8 mouse cellular contexts compared by ENCODE assay signal in the genomic region with DNA sequence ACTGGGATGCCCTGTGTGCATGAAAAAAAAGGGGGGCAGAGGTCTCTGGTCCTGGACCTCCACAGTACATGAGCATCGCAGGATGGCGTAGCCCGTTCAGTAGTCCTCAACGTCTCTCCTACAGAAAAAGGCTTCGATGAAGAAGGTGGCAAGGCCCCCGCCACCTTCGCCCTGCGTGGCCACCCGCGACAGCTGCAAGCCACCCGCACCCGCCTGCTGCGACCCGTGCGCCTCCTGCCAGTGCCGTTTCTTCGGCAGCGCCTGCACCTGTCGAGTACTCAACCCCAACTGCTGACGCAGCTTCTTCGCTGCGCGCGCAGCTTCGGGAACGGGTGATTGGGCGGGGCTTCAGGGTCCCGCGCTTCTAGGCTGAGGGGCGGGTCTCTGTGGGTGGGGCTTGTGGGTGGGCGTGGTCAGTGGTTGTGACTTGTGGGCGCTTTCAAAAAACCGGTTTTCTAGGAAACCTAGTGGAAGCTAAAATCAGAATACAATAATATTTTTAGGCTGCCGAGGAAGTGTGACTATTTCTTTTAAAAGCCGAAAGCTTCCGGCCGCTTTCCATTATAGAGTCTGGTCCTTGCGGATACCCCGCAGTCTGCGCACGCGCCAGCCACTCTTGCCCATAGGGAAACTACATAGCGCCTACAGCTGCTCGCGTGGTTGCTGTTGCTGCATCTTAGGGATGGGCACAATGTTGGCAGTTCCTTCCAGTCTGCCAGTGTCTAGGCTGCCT. TPM values are rescaled to one million over a fixed set of nuclear protein-coding genes. Genes with fewer than 3 reads are reported as not detected.
DNase-seq lines count a peak whose midpoint lies in the region; ATAC-seq and TF ChIP-seq lines count a peak whose summit lies in the region.

No protein-coding gene starts in this region.

- H3K36me3 ChIP-seq in MEL (ENCODE audit: control insufficient read depth in 1 of 2, insufficient read depth in 2 of 2, low read length in 2 of 2): peaks cover 0 to 15% of the 10 kb centered on the region in 2 experiments; a peak in 2 of 4 replicates
- H3K36me3 ChIP-seq in hindbrain, embryonic 10.5 days: no peaks in the 10 kb centered on the region
- H3K36me3 ChIP-seq in lung, postnatal 0 days (ENCODE audit: insufficient read depth, low read length): no peaks in the 10 kb centered on the region

- DNase-seq in MEL (ENCODE audit: low read depth, low spot score): peak; percentile 94
- peak; percentile 95 to 96 for DNase-seq in cerebellum, adult 2 months
- peak; percentile 97 for DNase-seq in forelimb bud, embryonic 11.5 days (ENCODE audit: low read depth, low spot score)
- peak; percentile 96 for DNase-seq in hindbrain, embryonic 10.5 days (ENCODE audit: low spot score)
- peak; percentile 93 for DNase-seq in layer of hippocampus, adult 9-11 months
- peak; percentile 96 for DNase-seq in lung, postnatal 0 days (ENCODE audit: low spot score)
- peak; percentile 94 for DNase-seq in ovary, postnatal 14 days (ENCODE audit: low spot score)
- DNase-seq in thymus, postnatal 14 days: peak; percentile 99

- no peaks in the 10 kb centered on the region for H3K9me3 ChIP-seq in MEL (replicated peaks; ENCODE audit: insufficient read depth, low read length)
- no peaks in the 10 kb centered on the region for H3K9me3 ChIP-seq in hindbrain, embryonic 10.5 days
- no peaks in the 10 kb centered on the region for H3K9me3 ChIP-seq in lung, postnatal 0 days (ENCODE audit: low read length)

- peak overlapping the region; percentile 88 for H3K9ac ChIP-seq in MEL (ENCODE audit: control insufficient read depth, low read depth, low read length, poor library complexity, severe bottlenecking)
- H3K9ac ChIP-seq in lung, postnatal 0 days (replicated peaks; ENCODE audit: low read depth): no peak overlapping the region

- peaks cover 2% of the 10 kb centered on the region; the same call in 1 of the 2 replicates for H3K79me2 ChIP-seq in MEL (ENCODE audit: control insufficient read depth, insufficient read depth, low read length, poor library complexity)

- no peak for TF ChIP-seq RAD21 in MEL (IDR thresholded peaks at IDR 0.05; ENCODE audit: low read depth, low read length)

- peak; percentile 94 for ATAC-seq in lung, postnatal 0 days

- no peak for TF ChIP-seq CTCF in MEL (IDR thresholded peaks at IDR 0.05 in 2 of 3, conservative IDR thresholded peaks at IDR 0.05 in 1 of 3; ENCODE audit: control insufficient read depth in 1 of 3, insufficient read depth in 1 of 3, low read depth in 2 of 3, low read length in 3 of 3, poor library complexity in 1 of 3, severe bottlenecking in 1 of 3)
- no peak for TF ChIP-seq CTCF in cerebellum, adult 2 months (IDR thresholded peaks at IDR 0.05; ENCODE audit: borderline replicate concordance, insufficient read depth, low read depth, low read length)
- peak; percentile 16; the same call in 1 of the 2 replicates for TF ChIP-seq CTCF in lung, postnatal 0 days (IDR thresholded peaks at IDR 0.05)

- peak overlapping the region; percentile 83 for H3K27ac ChIP-seq in MEL (ENCODE audit: control insufficient read depth, low read depth, low read length)
- H3K27ac ChIP-seq in cerebellum, adult 2 months (ENCODE audit: insufficient read depth, low read length): peak overlapping the region; percentile 95
- peak overlapping the region; percentile 91 for H3K27ac ChIP-seq in hindbrain, embryonic 10.5 days
- peak overlapping the region; percentile 63 for H3K27ac ChIP-seq in lung, postnatal 0 days (ENCODE audit: low read length)

- H3K27me3 ChIP-seq in MEL (ENCODE audit: control insufficient read depth in 1 of 2, insufficient read depth in 2 of 2, low read length in 2 of 2): no peaks in the 10 kb centered on the region
- no peaks in the 10 kb centered on the region for H3K27me3 ChIP-seq in cerebellum, adult 2 months (ENCODE audit: control insufficient read depth, insufficient read depth, low read length)
- no peaks in the 10 kb centered on the region for H3K27me3 ChIP-seq in hindbrain, embryonic 10.5 days (ENCODE audit: insufficient read depth, poor library complexity, severe bottlenecking)
- no peaks in the 10 kb centered on the region for H3K27me3 ChIP-seq in lung, postnatal 0 days (replicated peaks; ENCODE audit: insufficient read depth, low read length)

- TF ChIP-seq POLR2A in MEL (IDR thresholded peaks at IDR 0.05; ENCODE audit: control insufficient read depth in 1 of 2, insufficient read depth in 1 of 2, low read depth in 1 of 2, low read length in 2 of 2, poor library complexity in 1 of 2): peak; percentile 94 to 97
- peak; percentile 100 for TF ChIP-seq POLR2A in cerebellum, adult 2 months (IDR thresholded peaks at IDR 0.05; ENCODE audit: borderline replicate concordance, insufficient read depth, low read length)

- H3K4me1 ChIP-seq in MEL (ENCODE audit: control insufficient read depth in 1 of 2, insufficient read depth in 2 of 2, low read length in 2 of 2): peaks cover 7 to 8% of the 10 kb centered on the region in 2 experiments
- peaks cover 5% of the 10 kb centered on the region; the same call in 1 of the 2 replicates for H3K4me1 ChIP-seq in cerebellum, adult 2 months (ENCODE audit: control insufficient read depth, insufficient read depth, low read length)
- peaks cover 16% of the 10 kb centered on the region for H3K4me1 ChIP-seq in hindbrain, embryonic 10.5 days (replicated peaks)
- peaks cover 5% of the 10 kb centered on the region; the same call in 1 of the 2 replicates for H3K4me1 ChIP-seq in lung, postnatal 0 days (ENCODE audit: insufficient read depth, low read depth, low read length)

- peak in 1 of 2 experiments; percentile 23; a peak in 1 of 4 replicates for TF ChIP-seq EP300 in MEL (IDR thresholded peaks at IDR 0.05; ENCODE audit: low read depth in 1 of 2, low read length in 2 of 2)
- TF ChIP-seq EP300 in lung, postnatal 0 days (IDR thresholded peaks at IDR 0.05): peak; percentile 18; the same call in 1 of the 2 replicates

- H3K4me3 ChIP-seq in MEL (ENCODE audit: control insufficient read depth in 1 of 2, insufficient read depth in 1 of 2, low read depth in 2 of 2, low read length in 2 of 2): peak overlapping the region; percentile 68 to 91
- H3K4me3 ChIP-seq in cerebellum, adult 2 months (replicated peaks; ENCODE audit: insufficient read depth, low read depth, low read length): peak overlapping the region; percentile 78
- H3K4me3 ChIP-seq in hindbrain, embryonic 10.5 days: peak overlapping the region; percentile 55
- H3K4me3 ChIP-seq in lung, postnatal 0 days (ENCODE audit: low read depth, low read length): peak overlapping the region; percentile 45

- peak overlapping the region; percentile 82 for H3K4me2 ChIP-seq in lung, postnatal 0 days (replicated peaks; ENCODE audit: low read depth, low read length)

- 0% methylated on average over 45 of the region's 45 CpGs for WGBS in cerebellum, adult 2 months
- 1% methylated on average over 45 of the region's 45 CpGs for WGBS in hindbrain, embryonic 10.5 days
- WGBS in lung, postnatal 0 days: 1% methylated on average over 45 of the region's 45 CpGs

TF ChIP-seq in MEL, 35 proteins besides CTCF, POLR2A, EP300 and RAD21 (continues in another document):
- TF ChIP-seq JUND (IDR thresholded peaks at IDR 0.05; ENCODE audit: low read depth, low read length): no peak
- peak; percentile 96 for TF ChIP-seq ZMIZ1 (IDR thresholded peaks at IDR 0.05; ENCODE audit: low read depth, low read length)
- TF ChIP-seq MYC (IDR thresholded peaks at IDR 0.05; ENCODE audit: low read depth, low read length): peak; percentile 37
- peak; percentile 66 for TF ChIP-seq TBP (IDR thresholded peaks at IDR 0.05; ENCODE audit: low read depth, low read length)
- no peak for TF ChIP-seq BHLHE40 (IDR thresholded peaks at IDR 0.05; ENCODE audit: borderline replicate concordance, low read depth, low read length)
- peak; percentile 89 for TF ChIP-seq MAFK (IDR thresholded peaks at IDR 0.05; ENCODE audit: borderline replicate concordance, low read depth, low read length)
- TF ChIP-seq KAT2A (conservative IDR thresholded peaks at IDR 0.05; ENCODE audit: low read depth, low read length): no peak; the same call in 1 of the 2 replicates
- no peak for TF ChIP-seq CHD1 (IDR thresholded peaks at IDR 0.05; ENCODE audit: low read depth, low read length)
- TF ChIP-seq HCFC1 (IDR thresholded peaks at IDR 0.05; ENCODE audit: low read depth, low read length): peak; percentile 73
- no peak for TF ChIP-seq RCOR1 (IDR thresholded peaks at IDR 0.05; ENCODE audit: low read depth, low read length)
- peak; percentile 98 for TF ChIP-seq POLR2AphosphoS2 (IDR thresholded peaks at IDR 0.05; ENCODE audit: low read length)
- peak; percentile 77 for TF ChIP-seq MXI1 (IDR thresholded peaks at IDR 0.05; ENCODE audit: low read depth, low read length)
- TF ChIP-seq USF1 (IDR thresholded peaks at IDR 0.05; ENCODE audit: low read depth, low read length): no peak
- no peak for TF ChIP-seq MEF2A (IDR thresholded peaks at IDR 0.05; ENCODE audit: extremely low read depth, insufficient replicate concordance, low read depth, low read length, poor library complexity, severe bottlenecking)
- TF ChIP-seq TAL1 (IDR thresholded peaks at IDR 0.05; ENCODE audit: low read length): no peak
- TF ChIP-seq GATA1 (IDR thresholded peaks at IDR 0.05; ENCODE audit: low read depth, low read length): no peak
- no peak for TF ChIP-seq SMC3 (IDR thresholded peaks at IDR 0.05; ENCODE audit: low read depth, low read length)
- peak; percentile 88 for TF ChIP-seq TCF12 (IDR thresholded peaks at IDR 0.05; ENCODE audit: low read depth, low read length)
- peak; percentile 37; the same call in 1 of the 2 replicates for TF ChIP-seq MAZ (IDR thresholded peaks at IDR 0.05; ENCODE audit: low read depth, low read length)
- TF ChIP-seq MAX (IDR thresholded peaks at IDR 0.05; ENCODE audit: low read length): 0 out of 2 replicates have a peak, but pooled peaks have one; percentile 35

RNA-seq across cellular contexts. Expression of a gene that starts 23.6 kb away (rescaled TPM):
- total RNA-seq in MEL (2012; rRNA removed): 255 and 325 TPM in 2 replicates
- polyA plus RNA-seq in MEL (2012; ENCODE audit: insufficient read depth in 1 of 2, insufficient read length in 2 of 2, low read depth in 1 of 2, low replicate concordance in 2 of 2, missing spikeins in 1 of 2): 1,000 to 10,000 TPM in 1 of 2 experiments, 100 to 1,000 TPM in 1; 364 to 5,082 TPM
- polyA plus RNA-seq in cerebellum, adult 2 months (2012; rRNA removed): 40.4 and 41.1 TPM in 2 replicates
- polyA plus RNA-seq in hindbrain, embryonic 10.5 days (2016; fragmentation: Nextera tagmentation; extraction: Ambion mirVana): 85.0 and 105 TPM in 2 replicates
- 13.3 and 14.4 TPM in 2 replicates for polyA plus RNA-seq in lung, postnatal 0 days (2015; fragmentation: Nextera tagmentation; extraction: Ambion mirVana)

RNA-seq across cellular contexts. Expression of a gene that starts 32.6 kb away (rescaled TPM):
- 0.08 and 0.13 TPM in 2 replicates for total RNA-seq in MEL (2012; rRNA removed)
- under 1 TPM in 1 of 2 experiments, not detected in 1; 0.07 TPM for polyA plus RNA-seq in MEL (2012; ENCODE audit: insufficient read depth in 1 of 2, insufficient read length in 2 of 2, low read depth in 1 of 2, low replicate concordance in 2 of 2, missing spikeins in 1 of 2)
- 0.03 TPM in 1 of 2 replicates, not detected in the other for polyA plus RNA-seq in cerebellum, adult 2 months (2012; rRNA removed)
- 0.14 and 0.31 TPM in 2 replicates for polyA plus RNA-seq in hindbrain, embryonic 10.5 days (2016; fragmentation: Nextera tagmentation; extraction: Ambion mirVana)
- polyA plus RNA-seq in lung, postnatal 0 days (2015; fragmentation: Nextera tagmentation; extraction: Ambion mirVana): 0.12 TPM in 2 replicates

Comparison
In these comparisons a context has a peak if more than half of its experiments do, and no peak if none do; other contexts are left out.
1. Peak in every context shown above with its lines: DNase-seq, ATAC-seq, H3K4me3 ChIP-seq and H3K27ac ChIP-seq.